Mouse (Mus musculus) v-Abl transformed pro-B cells (cell line): ENCODE measurements around the gene Dpm3.

Source experiments
- in situ Hi-C, 2 experiments: fragments of 400-800 bp; cut with MboI; formaldehyde crosslinking; loops; one replicate each; pipeline ENCODE4 v1.15.1; 2025; ENCODE audit not compliant: unreplicated experiment in 2 of 2

The Dpm3 gene

DNA sequence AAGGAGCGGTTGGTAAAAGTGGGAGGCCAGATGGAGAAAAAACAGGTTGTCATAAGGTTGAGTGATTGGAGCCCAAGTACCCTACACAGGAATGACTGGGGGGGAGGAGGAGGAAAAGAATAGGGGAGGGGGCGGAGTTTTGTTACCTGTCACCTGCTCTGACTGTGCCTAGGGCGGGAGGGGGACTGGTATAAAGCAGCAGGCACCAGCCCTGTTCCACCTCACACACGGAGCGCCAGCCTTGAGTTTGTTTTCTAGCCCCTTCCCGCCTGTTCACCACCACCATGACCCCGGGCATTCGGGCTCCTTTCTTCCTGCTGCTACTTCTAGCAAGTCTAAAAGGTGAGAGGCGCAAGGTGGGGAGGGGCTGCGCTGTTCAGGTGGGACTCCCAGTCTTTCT lies 30.3 kb upstream of the Dpm3 start, which contains the start of gene Muc1:
Gene Muc1, plus strand, starts transcription at position 222 of the 400 bp plus-strand sequence.
- in situ Hi-C loops, result loop anchor here in 1 of 2 experiments (10.0 kb wide), 1 partner anchor 284 kb away; no protein-coding TSS in a partner anchor

DNA sequence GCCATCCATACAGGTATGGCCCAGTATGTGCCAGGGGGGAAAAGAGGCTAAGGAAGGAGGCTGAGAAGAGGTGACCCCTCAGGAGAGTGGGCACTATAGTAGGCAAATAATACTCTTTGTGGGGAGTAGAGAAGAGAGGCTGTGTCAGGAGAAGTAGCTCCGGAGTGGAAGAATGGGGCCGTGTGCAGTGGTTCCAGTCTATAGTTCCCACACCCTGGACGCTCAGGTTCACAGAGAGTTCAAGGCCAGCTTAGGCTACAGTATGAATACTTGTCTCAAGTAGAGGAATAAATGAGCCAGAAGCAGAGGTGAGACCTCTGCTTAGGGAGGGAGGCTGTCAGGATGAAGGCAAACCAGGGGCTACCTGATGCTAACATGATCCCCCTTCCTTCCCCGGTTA lies 29.9 kb upstream of the Dpm3 start:
- in situ Hi-C loops, result loop anchor here in 1 of 2 experiments (10.0 kb wide), 1 partner anchor 284 kb away; no protein-coding TSS in a partner anchor

DNA sequence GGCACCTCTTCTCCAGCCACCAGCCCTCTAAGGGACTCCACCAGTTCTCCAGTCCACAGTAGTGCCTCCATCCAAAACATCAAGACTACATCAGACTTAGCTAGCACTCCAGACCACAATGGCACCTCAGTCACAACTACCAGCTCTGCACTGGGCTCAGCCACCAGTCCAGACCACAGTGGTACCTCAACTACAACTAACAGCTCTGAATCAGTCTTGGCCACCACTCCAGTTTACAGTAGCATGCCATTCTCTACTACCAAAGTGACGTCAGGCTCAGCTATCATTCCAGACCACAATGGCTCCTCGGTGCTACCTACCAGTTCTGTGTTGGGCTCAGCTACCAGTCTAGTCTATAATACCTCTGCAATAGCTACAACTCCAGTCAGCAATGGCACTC lies 28.6 kb upstream of the Dpm3 start:
- in situ Hi-C loops, result no loop called here

DNA sequence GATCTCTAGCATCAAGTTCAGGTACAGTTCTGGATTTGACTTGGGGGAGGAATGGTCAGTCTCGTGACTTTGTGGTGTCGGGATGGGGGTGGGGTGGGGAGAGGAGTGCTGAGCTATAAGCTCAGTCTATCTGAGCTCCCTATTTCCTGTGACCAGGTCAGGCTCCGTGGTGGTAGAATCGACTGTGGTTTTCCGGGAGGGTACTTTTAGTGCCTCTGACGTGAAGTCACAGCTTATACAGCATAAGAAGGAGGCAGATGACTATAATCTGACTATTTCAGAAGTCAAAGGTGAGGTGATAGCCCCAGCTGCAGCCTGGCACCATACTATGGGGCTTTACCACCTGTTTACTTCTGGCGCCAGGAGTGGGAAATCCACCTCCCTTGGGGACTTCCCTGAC lies 27.8 kb upstream of the Dpm3 start:
- in situ Hi-C loops, result no loop called here

DNA sequence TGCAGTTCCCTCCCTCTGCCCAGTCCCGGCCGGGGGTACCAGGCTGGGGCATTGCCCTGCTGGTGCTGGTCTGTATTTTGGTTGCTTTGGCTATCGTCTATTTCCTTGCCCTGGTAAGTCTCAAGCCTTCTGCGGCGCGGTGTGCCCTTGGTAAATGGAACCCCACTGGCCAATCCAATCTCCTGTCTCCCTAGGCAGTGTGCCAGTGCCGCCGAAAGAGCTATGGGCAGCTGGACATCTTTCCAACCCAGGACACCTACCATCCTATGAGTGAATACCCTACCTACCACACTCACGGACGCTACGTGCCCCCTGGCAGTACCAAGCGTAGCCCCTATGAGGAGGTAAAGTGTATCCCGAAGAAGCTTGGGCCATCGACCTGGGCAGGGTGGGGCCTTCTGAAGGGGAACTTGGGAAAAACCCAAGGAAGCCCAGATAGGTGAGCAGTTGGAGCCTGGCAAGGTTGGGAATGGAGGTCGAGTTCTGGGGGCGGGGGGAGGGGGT lies 27.3 kb upstream of the Dpm3 start:
- in situ Hi-C loops, result no loop called here

DNA sequence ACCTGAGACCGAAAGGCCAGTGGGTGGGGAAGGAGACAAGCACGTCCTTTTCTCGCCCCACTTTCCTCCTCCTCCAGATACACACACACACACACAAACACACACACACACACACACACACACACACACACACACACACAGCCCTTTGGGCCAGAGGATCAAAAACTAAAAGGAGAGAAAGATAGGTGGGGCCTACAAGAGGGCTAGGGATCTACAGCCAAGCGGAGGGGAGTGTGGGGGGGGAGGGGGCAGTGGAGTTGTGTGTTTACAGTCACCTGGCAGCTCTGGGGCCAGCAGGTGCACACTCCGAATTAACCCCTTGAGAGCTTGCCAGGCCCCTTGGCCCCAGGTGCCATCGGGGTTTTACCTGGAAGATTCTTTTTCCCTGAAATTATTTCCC lies 26.5 kb upstream of the Dpm3 start:
- in situ Hi-C loops, result no loop called here

DNA sequence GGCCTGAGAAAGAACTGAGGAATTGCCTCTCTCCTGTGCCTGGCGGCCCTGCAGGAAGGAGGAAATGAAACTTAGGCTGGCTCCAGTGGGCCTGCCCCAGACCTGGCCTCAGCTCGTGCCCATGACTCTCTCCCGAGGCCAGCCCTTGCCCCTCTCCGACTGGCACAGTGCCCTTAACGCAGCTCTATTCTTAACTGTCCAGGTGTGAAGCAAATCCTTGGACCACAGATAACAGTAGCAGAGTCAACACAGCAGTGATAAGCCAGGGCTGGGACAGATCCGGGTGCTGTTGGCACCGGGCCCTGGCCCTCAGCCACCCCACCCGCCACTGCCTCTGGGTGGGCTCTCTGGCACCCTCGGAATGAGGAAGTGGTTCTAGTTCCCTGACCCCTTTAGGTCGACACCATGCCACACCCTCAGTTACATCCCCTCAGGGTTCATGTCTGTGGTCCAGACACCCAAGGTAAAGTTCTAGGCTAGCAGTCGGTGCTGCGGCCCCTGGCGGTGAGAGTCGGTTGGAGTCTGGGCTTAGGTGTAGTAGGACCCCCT lies 25.5 kb upstream of the Dpm3 start:
- in situ Hi-C loops, result no loop called here

DNA sequence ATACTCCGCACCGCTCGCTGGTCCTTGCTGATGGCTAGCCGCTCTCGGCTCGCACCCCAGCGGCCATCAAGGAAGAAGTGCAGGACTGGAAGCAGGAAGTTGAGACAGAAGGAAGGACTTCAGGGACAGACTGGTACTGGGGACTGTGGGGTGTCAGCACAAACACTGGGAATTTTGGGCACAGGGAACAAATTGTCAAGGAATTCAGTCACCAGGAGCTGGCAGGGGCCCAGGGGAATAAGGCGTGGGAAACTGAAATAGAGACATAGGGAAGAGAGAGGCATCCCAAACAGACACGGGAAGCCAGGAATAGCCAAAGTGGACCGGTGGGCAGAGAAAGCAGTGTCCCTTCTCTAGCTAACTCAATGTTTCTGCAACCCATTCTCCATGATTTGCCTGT lies 22.6 kb upstream of the Dpm3 start:
- in situ Hi-C loops, result no loop called here

DNA sequence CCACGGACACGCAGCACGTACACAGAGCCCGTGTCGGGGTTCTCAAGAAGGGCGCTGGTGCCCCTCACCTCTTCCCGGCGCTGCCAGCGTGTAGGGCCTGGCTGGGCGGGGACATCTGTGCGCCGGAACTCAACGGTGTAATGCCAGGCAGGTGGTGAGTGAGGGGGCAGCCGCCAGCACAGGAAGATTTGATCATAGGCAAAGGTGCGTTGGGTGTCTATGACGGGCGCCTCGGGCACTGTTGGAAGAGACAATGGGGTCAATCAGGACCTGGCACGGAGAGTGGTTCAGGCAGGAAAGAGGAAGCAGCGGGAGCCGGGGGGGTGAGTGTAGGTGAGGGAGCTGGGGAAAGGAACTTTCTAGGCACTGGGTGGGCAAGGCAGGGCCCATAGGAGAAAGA lies 21.5 kb upstream of the Dpm3 start:
- in situ Hi-C loops, result no loop called here

DNA sequence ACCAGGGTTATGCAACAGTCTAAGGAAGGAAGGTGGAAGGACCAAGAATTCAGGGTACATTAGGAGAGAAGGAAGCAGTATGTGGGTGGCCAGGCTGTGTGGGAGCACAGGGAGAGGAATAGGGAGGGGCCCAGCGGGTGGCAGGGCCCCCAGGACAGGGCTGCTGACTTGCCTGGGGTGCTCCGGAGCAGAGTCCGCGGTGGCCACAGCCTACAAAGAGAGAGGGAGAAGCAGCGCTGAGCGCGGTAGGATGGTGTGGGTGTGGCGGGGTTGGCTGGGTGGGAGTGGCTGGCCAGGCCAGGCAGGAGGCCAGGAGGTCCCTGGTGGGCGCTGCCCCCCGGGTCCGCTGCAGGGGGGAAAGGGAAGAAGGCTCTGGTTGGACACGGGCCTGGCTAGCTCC lies 20.7 kb upstream of the Dpm3 start:
- in situ Hi-C loops, result no loop called here

DNA sequence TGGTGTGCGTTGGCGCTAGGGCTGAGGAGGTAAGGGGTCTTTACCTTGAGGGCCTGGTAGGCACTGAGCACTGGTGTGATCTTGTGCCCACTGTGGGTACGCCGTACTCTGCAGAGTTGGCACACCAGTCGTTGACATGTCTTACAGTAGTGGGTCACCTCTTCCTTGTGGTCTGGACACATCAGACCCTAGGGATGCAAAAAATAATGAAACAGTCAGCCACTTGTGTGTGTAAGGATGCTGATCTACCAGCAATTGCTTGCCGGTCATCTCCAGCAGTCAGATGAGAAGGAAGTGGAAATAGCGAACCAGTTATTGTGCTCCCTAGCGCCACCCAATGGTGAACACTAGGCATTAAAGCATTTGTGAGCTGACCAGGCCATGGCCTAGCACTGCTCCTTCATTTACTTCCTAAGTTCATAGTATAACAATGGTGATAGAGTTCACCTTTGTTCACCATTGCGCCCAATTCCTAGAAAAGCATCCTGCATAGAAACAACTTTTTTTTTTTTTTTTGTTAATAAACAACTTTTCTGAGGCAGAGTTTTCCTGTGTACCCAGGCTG lies 16.7 kb upstream of the Dpm3 start:
- in situ Hi-C loops, result loop anchor here in 1 of 2 experiments (10.0 kb wide), 2 partner anchors 242 to 532 kb away; partner anchors contain the start of gene Ube2q1

DNA sequence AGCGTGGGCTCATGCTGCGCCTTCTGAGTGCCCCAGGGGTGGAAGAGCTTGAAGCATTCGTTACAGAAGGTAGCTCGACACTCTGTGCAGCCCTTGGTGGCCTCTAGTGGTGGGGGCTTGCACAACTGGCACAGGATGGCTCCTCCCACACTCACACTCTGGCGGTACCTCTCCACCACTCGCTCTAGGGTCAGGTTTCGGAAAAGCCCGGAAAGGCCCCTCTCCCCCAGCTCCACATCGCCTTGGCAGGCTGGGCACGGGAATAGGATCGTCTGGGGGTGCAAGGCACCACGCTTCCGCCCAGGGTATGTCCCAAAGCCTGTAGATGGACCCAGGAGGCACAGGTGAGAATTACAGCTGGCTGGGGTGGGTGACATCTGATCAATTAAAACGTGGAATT lies 15.5 kb upstream of the Dpm3 start:
- in situ Hi-C loops, result loop anchor here in 1 of 2 experiments (10.0 kb wide), 2 partner anchors 241 to 531 kb away; partner anchors contain the start of gene Ube2q1

DNA sequence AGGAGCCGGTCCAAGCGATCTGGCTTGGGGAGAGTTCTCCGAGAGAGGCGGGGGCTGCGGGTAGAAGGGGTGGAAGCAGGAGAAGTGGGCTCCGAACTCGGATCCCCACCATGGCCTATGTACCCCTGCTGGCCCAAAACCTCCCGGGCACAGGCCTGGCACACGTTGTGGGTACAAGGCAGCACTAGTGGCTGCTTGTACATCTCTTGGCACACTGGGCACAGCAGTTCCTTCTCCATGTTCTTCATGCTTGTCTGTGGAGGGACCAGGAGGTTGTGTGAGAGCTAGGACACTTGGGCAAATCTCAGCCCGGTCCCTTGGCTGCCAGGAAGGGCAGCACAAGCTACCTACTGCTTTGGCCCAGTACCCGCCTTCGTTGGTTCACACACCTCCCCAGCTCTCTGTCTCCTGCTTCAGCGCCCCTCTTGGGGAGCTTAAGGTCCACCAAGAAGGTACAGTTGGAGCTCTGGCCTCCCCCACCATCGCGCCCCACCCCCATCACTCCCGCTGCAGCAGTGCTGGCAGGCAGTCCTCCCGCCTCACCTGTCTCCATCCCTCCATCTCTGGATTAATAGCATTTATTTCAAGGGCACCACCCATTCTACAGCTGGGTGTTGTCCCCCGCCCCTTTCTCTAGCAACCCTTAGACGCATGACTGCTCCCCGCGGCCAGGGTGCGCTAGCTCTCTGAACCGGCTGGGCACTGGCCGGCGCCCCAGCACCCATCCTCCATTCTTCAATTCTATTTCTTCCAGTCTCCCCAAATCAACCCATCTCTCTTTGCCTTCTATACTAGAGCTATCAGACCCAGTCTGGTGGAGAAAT lies 14.8 kb upstream of the Dpm3 start:
- in situ Hi-C loops, result loop anchor here in 1 of 2 experiments (10.0 kb wide), 2 partner anchors 240 to 530 kb away; partner anchors contain the start of gene Ube2q1

DNA sequence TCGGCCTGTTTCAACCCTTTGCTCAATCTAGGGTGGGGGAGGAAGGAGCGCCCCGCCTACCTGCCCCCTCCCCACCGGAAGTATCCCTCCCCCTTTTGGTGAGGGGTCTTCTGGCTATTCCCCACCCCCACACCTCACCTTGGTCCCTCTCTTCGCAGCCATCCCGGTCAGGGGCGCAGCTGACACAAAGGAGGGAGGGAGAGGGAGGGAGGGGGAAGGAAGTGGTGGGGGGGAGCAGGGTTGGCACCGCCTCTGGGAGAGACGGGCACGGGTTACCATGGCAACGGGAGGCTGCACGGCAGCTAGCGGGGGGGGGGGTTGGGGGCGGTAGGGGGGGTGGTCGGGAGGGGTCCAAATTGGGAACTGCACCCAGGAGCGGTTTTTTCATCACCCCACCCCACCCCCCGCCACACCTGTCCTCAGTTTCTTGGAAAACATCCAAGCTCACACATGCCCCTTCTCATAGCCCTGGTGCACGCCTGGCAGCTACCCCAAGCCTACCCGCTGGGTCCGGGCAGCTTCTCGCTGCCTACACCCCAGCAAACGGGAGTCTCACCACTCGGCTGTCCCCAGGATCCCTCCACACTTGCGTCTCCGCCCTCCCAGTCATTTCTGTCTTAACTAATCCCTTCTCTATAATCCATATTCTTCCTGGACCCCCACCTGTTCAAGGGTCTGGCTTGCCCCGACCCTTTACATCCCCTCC lies 14.0 kb upstream of the Dpm3 start:
- in situ Hi-C loops, result loop anchor here (5.0 to 10.0 kb wide), 4 partner anchors 37 to 530 kb away; partner anchors contain the start of genes Efna1 (in 2 of the 2) and Ube2q1 (in 1 of the 2)

DNA sequence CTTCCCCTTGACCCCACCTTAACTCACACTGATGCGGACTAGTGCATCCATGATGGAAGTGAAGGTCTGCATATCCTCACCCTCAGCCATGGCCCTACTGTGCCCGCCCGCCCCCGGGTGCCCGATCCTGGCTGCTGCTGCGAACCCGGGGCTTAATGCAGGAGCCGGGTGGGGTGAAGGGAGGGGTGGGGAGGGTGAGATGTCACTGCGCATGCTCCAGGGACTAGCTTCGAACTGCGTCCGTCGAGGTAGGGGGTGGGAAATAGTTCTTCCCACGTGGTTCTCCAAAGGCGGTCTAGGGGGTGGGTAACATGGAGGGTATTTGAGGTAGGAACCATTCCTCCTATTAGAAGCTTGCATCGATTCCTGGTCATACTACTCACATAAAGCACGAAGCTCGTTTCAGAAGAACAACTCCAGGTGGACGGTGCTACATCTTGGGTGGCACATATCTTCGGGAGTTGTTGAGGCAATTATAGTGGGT lies 13.4 kb upstream of the Dpm3 start, which contains the start of gene Krtcap2:
Gene Krtcap2, plus strand, starts transcription at position 279 of the 484 bp plus-strand sequence.
- in situ Hi-C loops, result loop anchor here (5.0 to 10.0 kb wide), 4 partner anchors 37 to 529 kb away; partner anchors contain the start of genes Efna1 (in 2 of the 2) and Ube2q1 (in 1 of the 2)

DNA sequence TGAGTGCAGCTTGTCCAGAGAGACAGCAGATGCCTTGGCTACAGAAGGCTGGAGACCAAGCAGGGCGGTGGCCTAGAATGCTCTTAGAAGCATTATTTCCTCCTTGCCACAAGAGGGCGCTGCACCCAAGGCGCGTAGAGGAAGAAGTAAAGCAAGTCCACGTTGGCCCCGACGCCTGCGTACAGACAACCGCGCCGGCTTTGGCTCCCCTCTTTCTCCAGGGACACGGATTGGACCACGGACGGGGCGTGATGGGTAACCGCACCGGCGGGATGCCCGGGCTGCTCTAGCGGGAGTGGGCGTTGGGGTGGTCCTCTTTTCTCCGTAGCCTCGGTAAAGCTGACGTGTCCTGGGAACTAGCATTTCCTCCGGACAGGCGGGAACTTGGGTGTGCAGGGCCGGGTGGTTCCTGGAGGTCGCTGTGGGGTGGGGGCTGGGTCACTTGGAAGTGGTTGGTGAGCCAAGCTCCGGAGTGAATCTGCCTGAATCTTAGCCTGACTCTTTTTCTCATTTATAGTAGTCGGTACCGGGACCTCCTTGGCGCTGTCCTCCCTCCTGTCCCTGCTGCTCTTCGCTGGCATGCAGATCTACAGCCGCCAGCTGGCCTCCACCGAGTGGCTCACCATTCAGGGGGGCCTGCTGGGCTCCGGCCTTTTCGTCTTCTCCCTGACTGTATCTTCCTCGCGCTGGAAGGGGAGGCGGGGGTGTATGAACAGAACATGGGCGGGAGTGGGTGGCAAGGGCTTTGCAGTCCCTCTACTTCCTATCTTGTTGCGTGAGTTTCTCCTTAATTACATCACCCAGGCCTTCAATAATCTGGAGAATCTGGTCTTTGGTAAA lies 12.7 kb upstream of the Dpm3 start, which contains the start of gene Trim46:
Gene Trim46, minus strand, starts transcription at position 49 of the 840 bp plus-strand sequence.
- in situ Hi-C loops, result loop anchor here (5.0 to 10.0 kb wide), 4 partner anchors 36 to 528 kb away; partner anchors contain the start of genes Efna1 (in 2 of the 2) and Ube2q1 (in 1 of the 2)

DNA sequence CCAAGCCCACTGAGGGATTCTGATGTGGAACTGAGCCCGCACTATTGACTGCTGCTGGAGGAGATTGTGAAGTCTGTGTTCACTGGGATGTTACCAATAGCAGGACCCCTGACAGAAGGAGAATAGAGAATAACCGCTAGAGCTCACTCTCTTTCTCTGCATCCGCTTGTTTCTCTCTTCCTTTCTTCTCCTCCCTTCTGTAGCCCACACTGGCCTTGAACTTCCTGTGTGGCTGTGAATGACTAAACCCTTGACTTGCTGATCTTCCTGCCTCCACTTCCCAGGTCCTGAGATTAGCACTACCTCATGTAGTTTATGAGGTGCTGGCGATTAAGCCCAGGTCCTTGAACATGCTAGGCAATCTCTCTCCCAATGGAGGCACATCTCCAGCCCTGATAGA lies 11.7 kb upstream of the Dpm3 start:
- in situ Hi-C loops, result loop anchor here (5.0 to 10.0 kb wide), 4 partner anchors 35 to 527 kb away; partner anchors contain the start of genes Efna1 (in 2 of the 2) and Ube2q1 (in 1 of the 2)

DNA sequence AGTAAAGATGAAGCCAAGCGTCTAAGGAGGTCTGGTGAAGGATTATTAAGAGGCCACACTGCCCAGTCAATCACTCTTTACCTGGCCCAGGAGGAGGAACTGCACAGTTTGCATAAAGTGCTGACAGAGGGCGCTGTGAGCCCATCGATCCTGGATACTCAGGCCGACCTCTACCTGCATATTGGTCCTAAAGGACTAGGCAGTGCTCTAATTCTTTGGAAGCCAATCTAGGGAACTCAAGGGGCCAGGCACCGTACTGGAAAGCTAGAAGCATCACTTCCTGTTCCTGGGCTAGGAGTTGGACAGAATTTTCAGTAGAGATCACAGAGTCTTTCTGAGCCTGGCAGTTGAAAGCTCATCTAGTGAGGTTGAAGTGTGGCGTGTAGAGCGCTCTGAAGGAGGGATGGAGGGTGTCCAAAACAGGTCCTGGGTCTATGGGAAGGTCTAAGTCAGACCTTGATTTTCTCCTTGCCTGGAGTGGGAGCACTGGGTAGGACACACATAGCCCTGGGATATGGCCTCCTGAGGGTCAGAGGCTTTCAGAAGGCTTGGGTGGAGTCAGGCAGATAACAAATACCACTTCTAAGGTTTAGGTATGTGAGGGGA lies 8.6 kb upstream of the Dpm3 start:
- in situ Hi-C loops, result no loop called here
